Mouse (Mus musculus) CH12.LX (cell line): ENCODE results near the gene Cdc37.

Experiments
- CHD2 ChIP-seq: IDR thresholded peaks from 2 replicates; pipeline ENCODE4 v1.6.1; 2011; ENCODE audit warnings: low read length, improper control_type of control experiment
- CTCF ChIP-seq, 2 experiments: IDR thresholded peaks in 1 of 2; conservative IDR thresholded peaks in 1 of 2; 2 replicates each; pipeline ENCODE4 v1.5.1; 2011 to 2012; ENCODE audit warnings: low read depth in 2 of 2, low read length in 2 of 2, improper control_type of control experiment in 1 of 2, inconsistent platforms in 1 of 2, mild to moderate bottlenecking in 1 of 2, moderate library complexity in 1 of 2
- E2F4 ChIP-seq: IDR thresholded peaks from 2 replicates; pipeline ENCODE4 v1.6.1; 2011; ENCODE audit warnings: low read depth, low read length, improper control_type of control experiment; ENCODE audit not compliant: insufficient replicate concordance
- ELF1 ChIP-seq: IDR thresholded peaks from 2 replicates; pipeline ENCODE4 v1.6.1; 2014; ENCODE audit warnings: low read depth, mild to moderate bottlenecking, inconsistent platforms, low read length, improper control_type of control experiment
- HCFC1 ChIP-seq: IDR thresholded peaks from 2 replicates; pipeline ENCODE4 v1.6.1; 2012; ENCODE audit warnings: low read depth, mild to moderate bottlenecking, inconsistent platforms, low read length, improper control_type of control experiment
- MAFK ChIP-seq: IDR thresholded peaks from 2 replicates; pipeline ENCODE4 v1.6.1; 2011; ENCODE audit warnings: low read length, improper control_type of control experiment; ENCODE audit not compliant: insufficient replicate concordance
- MAX ChIP-seq: IDR thresholded peaks from 2 replicates; pipeline ENCODE4 v1.6.1; 2011; ENCODE audit warnings: low read length, improper control_type of control experiment
- MAZ ChIP-seq: IDR thresholded peaks from 2 replicates; pipeline ENCODE4 v1.6.1; 2012; ENCODE audit warnings: low read depth, mild to moderate bottlenecking, inconsistent platforms, low read length, improper control_type of control experiment, moderate library complexity
- MYC ChIP-seq: IDR thresholded peaks from 2 replicates; pipeline ENCODE4 v1.6.1; 2011; ENCODE audit warnings: low read depth, mild to moderate bottlenecking, improper control_type of control experiment, low read length
- POLR2A ChIP-seq: IDR thresholded peaks from 2 replicates; pipeline ENCODE4 v1.6.1; 2011; ENCODE audit warnings: low read depth, mild to moderate bottlenecking, improper control_type of control experiment, low read length
- SMC3 ChIP-seq: IDR thresholded peaks from 2 replicates; pipeline ENCODE4 v1.6.1; 2011; ENCODE audit warnings: low read depth, low read length, improper control_type of control experiment
- TCF12 ChIP-seq: IDR thresholded peaks from 2 replicates; pipeline ENCODE4 v1.6.1; 2014; ENCODE audit warnings: low read depth, mild to moderate bottlenecking, inconsistent platforms, low read length, improper control_type of control experiment
- USF2 ChIP-seq: conservative IDR thresholded peaks from 2 replicates; pipeline ENCODE4 v1.6.1; 2011; ENCODE audit warnings: low read depth, low read length, improper control_type of control experiment
- ZMIZ1 ChIP-seq: IDR thresholded peaks from 2 replicates; pipeline ENCODE4 v1.6.1; 2012; ENCODE audit warnings: low read depth, mild to moderate bottlenecking, inconsistent platforms, low read length, improper control_type of control experiment

GRCm38 (mm10) chr9:21190670-21191069, 40.9 kb upstream of the Cdc37 start:
- TF ChIP-seq MAFK (no peak), POLR2A (no peak), ELF1 (no peak), USF2 (no peak), CTCF (conservative IDR thresholded peaks at IDR 0.05 in 1 of 2, IDR thresholded peaks at IDR 0.05 in 1 of 2; ENCODE audit: low read depth in 2 of 2, low read length in 2 of 2) (no peak), MAX (no peak), ZMIZ1 (no peak), HCFC1 (no peak), SMC3 (no peak), MYC (no peak), E2F4 (no peak), MAZ (no peak), CHD2 (no peak), TCF12 (no peak)
